31 mouse cellular contexts compared by ENCODE assay signal in the genomic region with DNA sequence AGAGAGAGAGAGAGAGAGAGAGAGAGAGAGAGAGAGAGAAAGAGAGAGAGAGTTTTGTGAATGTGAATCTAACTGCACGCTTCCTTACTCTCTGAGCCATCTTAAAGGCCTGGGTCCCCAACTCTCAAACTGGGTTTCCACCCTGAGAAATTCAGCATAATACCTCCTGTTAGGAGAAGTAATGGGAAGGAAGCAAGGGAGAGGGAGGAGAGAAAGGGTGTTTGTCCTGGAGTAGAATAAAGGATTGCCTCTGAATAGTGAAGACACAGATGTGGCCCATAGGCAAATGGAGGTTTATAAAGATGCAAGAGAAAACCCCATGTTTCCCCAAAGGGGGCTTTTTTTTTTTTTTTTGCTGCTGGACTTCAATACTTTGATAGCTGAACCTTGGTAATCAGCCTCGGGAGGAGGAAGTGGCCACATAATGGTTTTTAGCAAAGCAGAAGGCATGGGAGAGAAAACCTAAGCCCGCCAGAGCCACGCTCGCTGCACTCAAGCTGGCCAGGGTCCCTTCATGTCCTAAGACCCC. TPM values are rescaled to one million over a fixed set of nuclear protein-coding genes. Genes with fewer than 3 reads are reported as not detected.
DNase-seq lines count a peak whose midpoint lies in the region; ATAC-seq and TF ChIP-seq lines count a peak whose summit lies in the region.
"Had no signal": no experiment of that assay in that cellular context is flagged by ENCODE, and none has a peak within 500 bp of the region (broad histone marks: within the 10 kb centered on the region; RNA-seq: fewer than 3 reads in every experiment).

No protein-coding gene starts in this region.

- no peak for TF ChIP-seq RAD21 in CH12.LX (IDR thresholded peaks at IDR 0.05; ENCODE audit: low read depth, low read length)

- TF ChIP-seq CTCF in CH12.LX (conservative IDR thresholded peaks at IDR 0.05 in 1 of 2, IDR thresholded peaks at IDR 0.05 in 1 of 2; ENCODE audit: low read depth in 2 of 2, low read length in 2 of 2) = no peak

- TF ChIP-seq POLR2A in CH12.LX (IDR thresholded peaks at IDR 0.05; ENCODE audit: low read depth, low read length) = no peak

- dilution Hi-C loops in CH12.LX (cut with MboI; ENCODE audit: extremely low pct_ligation_motif_present, extremely low pct_unique_long_range_greater_than_20kb, low sequenced_read_pairs) = no loop called here

- DNase-seq in liver, embryonic 11.5 days (ENCODE audit: low spot score) = no peak
- DNase-seq in CH12.LX (ENCODE audit: extremely low read depth) = no peak
- DNase-seq in Muller cell, postnatal 12 days (ENCODE audit: inconsistent ontology term) = no peak
- DNase-seq in testis, postnatal 10 days (ENCODE audit: low spot score) = no peak
- DNase-seq: adrenal gland, postnatal 25 days; cerebellum, adult 18-20 months; cerebellum, postnatal 10 days; gastrocnemius, adult 2 months; gastrocnemius, postnatal 36 days; heart, postnatal 4 days; layer of hippocampus, postnatal 36 days; left cerebral cortex, postnatal 4 days; lung, embryonic 14.5 days; thymus, postnatal 4 days had no signal

- in situ Hi-C loops in CH12.LX (cut with MboI; ENCODE audit: low pct_ligation_motif_present, low pct_unique_long_range_greater_than_20kb, low sequenced_read_pairs) = no loop called here

- peak overlapping the region; percentile 23; the same call in 1 of the 2 replicates for H3K4me2 ChIP-seq in liver, embryonic 15.5 days
- H3K4me2 ChIP-seq in liver, embryonic 11.5 days = no peak overlapping the region
- peak overlapping the region; percentile 86 for H3K4me2 ChIP-seq in CH12.LX (ENCODE audit: insufficient read depth, low read depth, poor library complexity, severe bottlenecking)
- H3K4me2 ChIP-seq: embryonic facial prominence, embryonic 13.5 days; heart, embryonic 12.5 days; hindbrain, embryonic 13.5 days; lung, embryonic 14.5 days; midbrain, embryonic 13.5 days had no signal

- H3K9me3 ChIP-seq in liver, embryonic 15.5 days (replicated peaks) = no peaks in the 10 kb centered on the region
- no peaks in the 10 kb centered on the region for H3K9me3 ChIP-seq in liver, embryonic 11.5 days (ENCODE audit: control insufficient read depth, low read length)
- no peaks in the 10 kb centered on the region; the same call in 1 of the 2 replicates for H3K9me3 ChIP-seq in megakaryocyte, embryonic 14.5 days
- peaks cover 15% of the 10 kb centered on the region for H3K9me3 ChIP-seq in CH12.LX (replicated peaks; ENCODE audit: low read length)
- H3K9me3 ChIP-seq: embryonic facial prominence, embryonic 13.5 days; forebrain, embryonic 10.5 days; hindbrain, embryonic 13.5 days; midbrain, embryonic 13.5 days had no signal

- no peak overlapping the region for H3K27ac ChIP-seq in liver, embryonic 15.5 days (replicated peaks)
- no peak overlapping the region for H3K27ac ChIP-seq in liver, embryonic 11.5 days (ENCODE audit: low read depth, low read length)
- H3K27ac ChIP-seq in CH12.LX (ENCODE audit: insufficient read depth, low read depth) = peak overlapping the region; percentile 83
- H3K27ac ChIP-seq in macrophage = no peak overlapping the region
- H3K27ac ChIP-seq: embryonic facial prominence, embryonic 13.5 days; forebrain, embryonic 10.5 days; gastrocnemius, adult 2 months; heart, adult 2 months; hindbrain, embryonic 13.5 days; midbrain, embryonic 13.5 days had no signal

- H3K4me3 ChIP-seq in liver, embryonic 15.5 days (replicated peaks) = 0 out of 2 replicates have a peak overlapping the region, but pooled peaks have one; percentile 4
- H3K4me3 ChIP-seq in liver, embryonic 11.5 days (ENCODE audit: low read depth, low read length) = no peak overlapping the region
- peak overlapping the region; percentile 28 for H3K4me3 ChIP-seq in megakaryocyte, embryonic 14.5 days (replicated peaks)
- H3K4me3 ChIP-seq in CH12.LX (replicated peaks in 1 of 3; ENCODE audit: low read depth in 2 of 3, low read length in 2 of 3, poor library complexity in 1 of 3) (peak overlapping the region; percentile 54 to 67 (median 57)), macrophage (ENCODE audit: inconsistent target) (peak overlapping the region; percentile 20)
- H3K4me3 ChIP-seq: embryonic facial prominence, embryonic 13.5 days; forebrain, embryonic 10.5 days; gastrocnemius, adult 2 months; heart, adult 2 months; heart, embryonic 12.5 days; hindbrain, embryonic 13.5 days; midbrain, embryonic 13.5 days had no signal

- H3K9ac ChIP-seq in liver, embryonic 15.5 days = no peak overlapping the region
- H3K9ac ChIP-seq in liver, embryonic 11.5 days (ENCODE audit: low read depth, low read length) = no peak overlapping the region
- peak overlapping the region; percentile 64 for H3K9ac ChIP-seq in CH12.LX (ENCODE audit: insufficient read depth, low read depth)
- H3K9ac ChIP-seq: embryonic facial prominence, embryonic 13.5 days; heart, embryonic 12.5 days; hindbrain, embryonic 13.5 days; lung, embryonic 14.5 days; midbrain, embryonic 13.5 days had no signal

- H3K36me3 ChIP-seq in liver, embryonic 15.5 days (replicated peaks) = no peaks in the 10 kb centered on the region
- H3K36me3 ChIP-seq in liver, embryonic 11.5 days (ENCODE audit: control insufficient read depth, insufficient read depth, low read length) = no peaks in the 10 kb centered on the region
- H3K36me3 ChIP-seq in megakaryocyte, embryonic 14.5 days (replicated peaks; ENCODE audit: low read length) = no peaks in the 10 kb centered on the region
- H3K36me3 ChIP-seq in CH12.LX (replicated peaks in 1 of 2; ENCODE audit: control insufficient read depth in 1 of 2, insufficient read depth in 1 of 2, low read length in 1 of 2) = peaks cover 7 to 20% of the 10 kb centered on the region in 2 experiments
- H3K36me3 ChIP-seq in macrophage (ENCODE audit: inconsistent target) = no peaks in the 10 kb centered on the region
- H3K36me3 ChIP-seq: embryonic facial prominence, embryonic 13.5 days; forebrain, embryonic 10.5 days; heart, embryonic 12.5 days; hindbrain, embryonic 13.5 days; midbrain, embryonic 13.5 days had no signal

- no peaks in the 10 kb centered on the region for H3K4me1 ChIP-seq in liver, embryonic 15.5 days (replicated peaks)
- H3K4me1 ChIP-seq in liver, embryonic 11.5 days (replicated peaks; ENCODE audit: control insufficient read depth, insufficient read depth, low read length) = no peaks in the 10 kb centered on the region
- H3K4me1 ChIP-seq in megakaryocyte, embryonic 14.5 days = peaks cover 24% of the 10 kb centered on the region
- peaks cover 12 to 43% of the 10 kb centered on the region in 2 experiments for H3K4me1 ChIP-seq in CH12.LX (ENCODE audit: control insufficient read depth in 1 of 2, insufficient read depth in 2 of 2)
- H3K4me1 ChIP-seq: embryonic facial prominence, embryonic 13.5 days; heart, embryonic 12.5 days; hindbrain, embryonic 13.5 days; midbrain, embryonic 13.5 days had no signal

- no peak for TF ChIP-seq EP300 in CH12.LX (IDR thresholded peaks at IDR 0.05; ENCODE audit: low read length)

- ATAC-seq in liver, embryonic 15.5 days (ENCODE audit: insufficient read depth) = no peak
- ATAC-seq in liver, embryonic 11.5 days (replicated peaks; ENCODE audit: low FRiP score) = no peak
- no peak for ATAC-seq in megakaryocyte, adult 5-6 weeks (ENCODE audit: poor library complexity, severe bottlenecking)
- ATAC-seq: forebrain, embryonic 16.5 days; intestine, embryonic 16.5 days; midbrain, embryonic 13.5 days had no signal

- H3K79me2 ChIP-seq in CH12.LX (replicated peaks; ENCODE audit: control insufficient read depth, extremely low read depth, insufficient read depth, poor library complexity, severe bottlenecking) = peaks cover 16% of the 10 kb centered on the region
- H3K79me2 ChIP-seq in macrophage (ENCODE audit: inconsistent target) = peaks cover 11% of the 10 kb centered on the region; the same call in 1 of the 2 replicates

- 50% methylated on average over 5 of the region's 5 CpGs for WGBS in liver, embryonic 15.5 days (ENCODE audit: insufficient replicate concordance)
- 73% methylated on average over 5 of the region's 5 CpGs for WGBS in liver, embryonic 11.5 days
- 34% methylated on average over 5 of the region's 5 CpGs for WGBS in macrophage (ENCODE audit: missing documents)

- peaks cover 5% of the 10 kb centered on the region; the same call in 1 of the 2 replicates for H3K27me3 ChIP-seq in liver, embryonic 15.5 days
- peaks cover 8% of the 10 kb centered on the region; the same call in 1 of the 2 replicates for H3K27me3 ChIP-seq in liver, embryonic 11.5 days (replicated peaks; ENCODE audit: control insufficient read depth, insufficient read depth, low read length)
- peaks cover 26% of the 10 kb centered on the region for H3K27me3 ChIP-seq in megakaryocyte, embryonic 14.5 days (replicated peaks)
- H3K27me3 ChIP-seq in CH12.LX (replicated peaks) = no peaks in the 10 kb centered on the region
- H3K27me3 ChIP-seq: embryonic facial prominence, embryonic 13.5 days had no signal

RNA-seq across cellular contexts. Expression of a gene that starts 0.8 kb away (rescaled TPM):
- polyA plus RNA-seq in liver, embryonic 15.5 days (2015; fragmentation: Nextera tagmentation; extraction: Ambion mirVana) = 13.8 and 14.2 TPM in 2 replicates
- polyA plus RNA-seq in liver, embryonic 11.5 days (2014; fragmentation: Nextera tagmentation; extraction: Ambion mirVana) = 1.4 and 2.1 TPM in 2 replicates
- 2.4 and 14.1 TPM in 2 replicates for polyA plus RNA-seq in megakaryocyte, embryonic 14.5 days (2012; ENCODE audit: insufficient read depth, low replicate concordance)
- total RNA-seq in megakaryocyte, adult 5-6 weeks (2015) = 473 and 485 TPM in 2 replicates
- total RNA-seq in megakaryocyte, adult 5-6 weeks (2017) = 207 and 235 TPM in 2 replicates
- total RNA-seq in CH12.LX (2012; rRNA removed) (194 and 200 TPM in 2 replicates), CH12.LX (2014; rRNA removed) (133 and 175 TPM in 2 replicates)
- polyA plus RNA-seq in CH12.LX (2012; ENCODE audit: insufficient read length, low read depth) (239 and 253 TPM in 2 replicates), macrophage (2018) (14.8 to 26.9 TPM (median 21.1 TPM) in 3 replicates)
- total RNA-seq in macrophage (2018; cell fraction: chromatin; rRNA removed) = 10 to 100 TPM in 1 of 26 experiments, 1 to 10 TPM in 22, under 1 TPM in 2, not detected in 1; 0.75 to 12.6 (median 3.3) TPM
- total RNA-seq in macrophage (2018; cell fraction: cytosol; rRNA removed) = 10 to 100 TPM; 11.1 to 34.5 (median 19.8) TPM
- total RNA-seq in macrophage (2018; cell fraction: nucleus; rRNA removed) = 10 to 100 TPM; 10.8 to 27.3 (median 20.0) TPM
- total RNA-seq: MEL had no signal
- polyA plus RNA-seq: heart, embryonic 12.5 days had no signal

RNA-seq across cellular contexts. Expression of a gene that starts 17.4 kb away (rescaled TPM):
- polyA plus RNA-seq in liver, embryonic 15.5 days (2015; fragmentation: Nextera tagmentation; extraction: Ambion mirVana) = 0.05 TPM in 2 replicates
- polyA plus RNA-seq in liver, embryonic 11.5 days (2014; fragmentation: Nextera tagmentation; extraction: Ambion mirVana) = 0.22 and 0.23 TPM in 2 replicates
- polyA plus RNA-seq in megakaryocyte, embryonic 14.5 days (2012; ENCODE audit: insufficient read depth, low replicate concordance) = 1.8 and 4.0 TPM in 2 replicates
- total RNA-seq in megakaryocyte, adult 5-6 weeks (2015) = 0.41 and 0.67 TPM in 2 replicates
- total RNA-seq in megakaryocyte, adult 5-6 weeks (2017) = not detected in 2 replicates
- total RNA-seq in CH12.LX (2012; rRNA removed) (1.4 and 1.7 TPM in 2 replicates), CH12.LX (2014; rRNA removed) (0.18 and 0.31 TPM in 2 replicates)
- polyA plus RNA-seq in CH12.LX (2012; ENCODE audit: insufficient read length, low read depth) (3.4 and 5.6 TPM in 2 replicates), macrophage (2018) (0.05 to 0.66 TPM (median 0.11 TPM) in 3 replicates)
- total RNA-seq in macrophage (2018; cell fraction: chromatin; rRNA removed) = under 1 TPM in 14 of 26 experiments, not detected in 12; 0.12 to 0.80 (median 0.49) TPM
- total RNA-seq in macrophage (2018; cell fraction: cytosol; rRNA removed) = under 1 TPM in 20 of 26 experiments, not detected in 6; 0.03 to 0.27 (median 0.09) TPM
- 1 to 10 TPM in 3 of 26 experiments, under 1 TPM in 18, not detected in 5; 0.11 to 2.7 (median 0.35) TPM for total RNA-seq in macrophage (2018; cell fraction: nucleus; rRNA removed)
- total RNA-seq: MEL had no signal
- polyA plus RNA-seq: heart, postnatal 0 days; thymus, postnatal 0 days had no signal

RNA-seq across cellular contexts. Expression of a gene that starts 19.3 kb away (rescaled TPM):
- 45.9 and 47.1 TPM in 2 replicates for polyA plus RNA-seq in liver, embryonic 15.5 days (2015; fragmentation: Nextera tagmentation; extraction: Ambion mirVana)
- 65.6 and 69.2 TPM in 2 replicates for polyA plus RNA-seq in liver, embryonic 11.5 days (2014; fragmentation: Nextera tagmentation; extraction: Ambion mirVana)
- polyA plus RNA-seq in megakaryocyte, embryonic 14.5 days (2012; ENCODE audit: insufficient read depth, low replicate concordance) = 269 and 455 TPM in 2 replicates
- total RNA-seq in megakaryocyte, adult 5-6 weeks (2015) = 47.4 and 51.5 TPM in 2 replicates
- 50.7 and 70.7 TPM in 2 replicates for total RNA-seq in megakaryocyte, adult 5-6 weeks (2017)
- total RNA-seq in CH12.LX (2012; rRNA removed) (36.8 and 50.0 TPM in 2 replicates), CH12.LX (2014; rRNA removed) (13.9 and 14.2 TPM in 2 replicates)
- polyA plus RNA-seq in CH12.LX (2012; ENCODE audit: insufficient read length, low read depth) (40.5 and 43.8 TPM in 2 replicates), macrophage (2018) (55.3 to 86.2 TPM (median 57.8 TPM) in 3 replicates)
- total RNA-seq in macrophage (2018; cell fraction: chromatin; rRNA removed) = 100 to 1,000 TPM; 150 to 274 (median 199) TPM
- 10 to 100 TPM; 48.8 to 88.2 (median 70.0) TPM for total RNA-seq in macrophage (2018; cell fraction: cytosol; rRNA removed)
- 100 to 1,000 TPM in 25 of 26 experiments, 10 to 100 TPM in 1; 97.0 to 180 (median 139) TPM for total RNA-seq in macrophage (2018; cell fraction: nucleus; rRNA removed)

RNA-seq across cellular contexts. Expression of a gene that starts 24.4 kb away (rescaled TPM):
- polyA plus RNA-seq in liver, embryonic 15.5 days (2015; fragmentation: Nextera tagmentation; extraction: Ambion mirVana) = 51.9 and 54.8 TPM in 2 replicates
- polyA plus RNA-seq in liver, embryonic 11.5 days (2014; fragmentation: Nextera tagmentation; extraction: Ambion mirVana) = 119 and 128 TPM in 2 replicates
- polyA plus RNA-seq in megakaryocyte, embryonic 14.5 days (2012; ENCODE audit: insufficient read depth, low replicate concordance) = 61.8 and 199 TPM in 2 replicates
- 36.1 and 44.3 TPM in 2 replicates for total RNA-seq in megakaryocyte, adult 5-6 weeks (2015)
- 39.4 and 48.4 TPM in 2 replicates for total RNA-seq in megakaryocyte, adult 5-6 weeks (2017)
- total RNA-seq in CH12.LX (2012; rRNA removed) = 103 and 131 TPM in 2 replicates
- total RNA-seq in CH12.LX (2014; rRNA removed) = 44.2 and 49.3 TPM in 2 replicates
- 61.4 and 67.6 TPM in 2 replicates for polyA plus RNA-seq in CH12.LX (2012; ENCODE audit: insufficient read length, low read depth)
- 10 to 100 TPM in 21 of 26 experiments, 1 to 10 TPM in 5; 3.7 to 40.1 (median 20.3) TPM for total RNA-seq in macrophage (2018; cell fraction: chromatin; rRNA removed)
- 10 to 100 TPM in 13 of 26 experiments, 1 to 10 TPM in 13; 6.0 to 14.9 (median 10.0) TPM for total RNA-seq in macrophage (2018; cell fraction: cytosol; rRNA removed)
- 10 to 100 TPM in 15 of 26 experiments, 1 to 10 TPM in 11; 3.1 to 69.0 (median 11.2) TPM for total RNA-seq in macrophage (2018; cell fraction: nucleus; rRNA removed)
- 6.9 to 28.1 TPM (median 7.2 TPM) in 3 replicates for polyA plus RNA-seq in macrophage (2018)

RNA-seq across cellular contexts. Expression of a gene that starts 41.1 kb away (rescaled TPM):
- polyA plus RNA-seq in liver, embryonic 15.5 days (2015; fragmentation: Nextera tagmentation; extraction: Ambion mirVana) = 0.85 and 0.89 TPM in 2 replicates
- polyA plus RNA-seq in liver, embryonic 11.5 days (2014; fragmentation: Nextera tagmentation; extraction: Ambion mirVana) = 0.05 TPM in 1 of 2 replicates, not detected in the other
- polyA plus RNA-seq in megakaryocyte, embryonic 14.5 days (2012; ENCODE audit: insufficient read depth, low replicate concordance) = 0.64 and 1.2 TPM in 2 replicates
- total RNA-seq in megakaryocyte, adult 5-6 weeks (2015) = 3.2 and 3.8 TPM in 2 replicates
- 4.1 and 6.4 TPM in 2 replicates for total RNA-seq in megakaryocyte, adult 5-6 weeks (2017)
- 135 and 200 TPM in 2 replicates for total RNA-seq in CH12.LX (2012; rRNA removed)
- 162 and 194 TPM in 2 replicates for total RNA-seq in CH12.LX (2014; rRNA removed)
- polyA plus RNA-seq in CH12.LX (2012; ENCODE audit: insufficient read length, low read depth) = 279 and 336 TPM in 2 replicates
- under 1 TPM in 6 of 26 experiments, not detected in 20; 0.29 to 0.95 (median 0.39) TPM for total RNA-seq in macrophage (2018; cell fraction: chromatin; rRNA removed)
- total RNA-seq in macrophage (2018; cell fraction: cytosol; rRNA removed) = 1 to 10 TPM in 5 of 26 experiments, under 1 TPM in 21; 0.17 to 1.6 (median 0.75) TPM
- 1 to 10 TPM in 3 of 26 experiments, under 1 TPM in 20, not detected in 3; 0.20 to 1.3 (median 0.58) TPM for total RNA-seq in macrophage (2018; cell fraction: nucleus; rRNA removed)
- polyA plus RNA-seq in macrophage (2018) = 0.27 to 1.1 TPM (median 0.30 TPM) in 3 replicates
- total RNA-seq: common myeloid progenitor, adult 5-6 weeks; gastrocnemius, postnatal 36 days had no signal
- polyA plus RNA-seq: forebrain, embryonic 10.5 days; forebrain, embryonic 16.5 days; heart, embryonic 12.5 days; hindbrain, embryonic 13.5 days; midbrain, embryonic 13.5 days; neural tube, embryonic 14.5 days had no signal
